Mouse (Mus musculus) CD4-positive helper T cell, adult 2 months (primary cell): ENCODE data around the gene Micall1.

Source experiments
- DNase-seq: peaks from one replicate; pipeline ENCODE4 v3.0.0-alpha.2; 2012; ENCODE audit warnings: low read depth, missing footprints, low spot score

Micall1 gene

DNA sequence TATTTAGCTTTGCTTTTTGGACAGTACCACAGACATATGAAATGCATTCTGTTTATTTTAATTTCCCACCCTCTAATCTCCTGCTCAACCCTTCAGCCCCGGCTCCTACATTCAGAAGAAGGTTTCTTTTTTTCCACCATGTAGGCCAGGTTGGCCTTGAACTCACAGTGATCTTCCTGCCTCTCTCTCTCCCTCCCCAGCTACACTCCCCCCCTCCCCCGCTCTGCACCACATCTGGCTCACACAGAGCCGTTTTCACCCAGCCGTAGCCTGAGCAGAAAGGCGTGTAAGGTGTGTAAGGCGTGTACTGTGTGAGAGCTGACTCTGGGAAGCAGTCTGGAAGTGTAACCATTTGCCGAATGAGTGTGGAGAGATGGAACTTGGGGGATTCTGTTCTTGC is 20.6 kb downstream of the Micall1 start:
- DNase-seq = no peak

DNA sequence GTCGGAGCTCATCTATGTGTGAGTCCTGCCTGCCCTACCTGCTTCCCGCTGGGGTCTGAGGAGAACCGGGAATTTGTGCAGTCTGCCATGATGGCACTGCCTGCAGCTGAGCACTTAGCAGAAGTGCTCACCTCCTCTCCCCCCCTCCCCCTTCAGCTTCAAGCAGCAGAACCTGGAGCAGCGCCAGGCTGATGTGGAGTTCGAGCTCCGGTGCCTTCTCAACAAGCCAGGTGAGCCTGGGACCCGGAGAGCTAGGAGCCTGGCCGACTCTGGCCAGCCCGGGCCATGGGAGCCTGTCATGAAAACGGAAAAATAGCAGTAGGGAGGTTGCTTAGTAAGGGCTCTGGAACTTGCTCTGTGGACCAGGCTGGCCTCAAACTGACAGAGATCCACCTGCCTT is 22.1 kb downstream of the Micall1 start:
- DNase-seq = no peak

DNA sequence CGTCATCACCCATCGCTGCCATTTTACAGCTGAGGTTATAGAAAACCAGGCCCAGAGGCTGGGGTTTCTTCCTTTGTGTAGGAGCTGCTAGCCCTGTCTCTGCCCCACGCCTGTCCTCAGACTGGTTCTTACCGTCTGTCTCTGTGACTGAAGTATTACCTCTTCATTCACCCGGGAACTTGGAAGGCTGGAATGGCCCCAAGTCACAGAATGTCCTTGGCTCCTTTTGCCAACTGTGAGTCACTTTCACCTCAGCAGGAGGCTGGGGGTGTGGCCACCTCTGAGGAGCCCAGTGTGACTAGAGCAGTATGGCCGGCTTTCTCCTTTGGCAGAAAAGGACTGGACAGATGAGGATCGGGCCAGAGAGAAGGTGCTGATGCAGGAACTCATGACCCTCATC is 22.7 kb downstream of the Micall1 start:
- DNase-seq = no peak

DNA sequence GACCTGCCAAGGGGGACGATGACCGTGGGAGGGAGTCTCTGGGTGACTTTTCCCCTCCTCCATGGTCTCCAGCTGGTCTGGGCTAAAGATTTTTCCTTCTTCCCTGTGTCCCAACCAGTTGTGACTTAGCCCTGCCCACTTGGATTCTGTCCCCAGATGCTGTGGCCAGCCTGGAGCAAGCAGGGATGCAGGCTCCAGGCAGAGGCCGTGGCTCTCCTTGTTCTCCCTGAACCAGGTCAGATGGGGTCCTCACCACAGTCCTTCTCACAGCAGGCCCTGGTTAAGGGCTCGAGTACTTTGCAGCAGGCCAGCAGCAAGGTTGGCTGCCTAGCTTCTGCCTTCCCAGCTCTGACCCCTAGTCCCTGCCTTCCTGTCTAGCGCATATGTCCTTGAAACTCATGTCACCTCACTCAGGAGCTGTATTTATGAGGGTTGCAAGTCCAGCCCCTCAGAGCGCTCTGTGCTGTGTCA is 24.5 kb downstream of the Micall1 start:
- DNase-seq = no peak

DNA sequence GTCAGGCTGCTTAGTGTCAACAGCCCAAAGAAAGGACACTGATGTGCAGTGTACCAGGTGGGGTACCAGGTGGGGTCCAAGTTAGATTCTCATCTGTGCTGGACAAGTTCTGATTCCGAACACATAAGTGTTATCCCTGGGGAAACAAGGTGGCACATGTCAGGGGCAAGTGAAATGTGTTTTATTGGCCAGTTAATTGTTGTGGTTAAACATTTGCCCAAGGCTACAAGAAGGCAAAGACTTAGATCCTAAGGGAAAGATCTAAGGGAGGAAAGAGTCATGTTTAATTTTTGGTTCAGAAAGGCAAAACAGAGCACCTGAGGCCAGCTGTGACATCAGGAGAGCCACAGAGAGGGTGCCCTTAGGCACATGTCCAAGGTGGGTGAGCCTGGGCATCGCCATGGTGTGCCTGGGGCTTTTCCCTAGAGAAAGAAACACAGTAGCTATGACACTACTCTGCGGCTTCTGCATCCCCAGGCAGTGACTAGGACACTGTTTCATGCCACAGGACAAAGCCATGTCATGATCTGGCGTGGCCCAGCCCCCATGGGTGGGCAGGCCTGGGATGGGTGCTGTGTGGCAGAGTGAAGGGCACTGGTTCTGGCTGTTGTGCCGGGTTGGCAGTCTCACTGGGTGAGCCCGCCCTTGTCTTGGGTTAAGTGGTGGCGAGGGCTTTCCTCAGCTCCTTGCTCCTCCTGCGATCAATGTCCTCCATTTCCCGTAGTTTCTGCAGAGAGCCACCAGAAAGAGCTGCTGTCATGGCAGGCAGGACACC is 26.0 kb downstream of the Micall1 start:
- DNase-seq = no peak

DNA sequence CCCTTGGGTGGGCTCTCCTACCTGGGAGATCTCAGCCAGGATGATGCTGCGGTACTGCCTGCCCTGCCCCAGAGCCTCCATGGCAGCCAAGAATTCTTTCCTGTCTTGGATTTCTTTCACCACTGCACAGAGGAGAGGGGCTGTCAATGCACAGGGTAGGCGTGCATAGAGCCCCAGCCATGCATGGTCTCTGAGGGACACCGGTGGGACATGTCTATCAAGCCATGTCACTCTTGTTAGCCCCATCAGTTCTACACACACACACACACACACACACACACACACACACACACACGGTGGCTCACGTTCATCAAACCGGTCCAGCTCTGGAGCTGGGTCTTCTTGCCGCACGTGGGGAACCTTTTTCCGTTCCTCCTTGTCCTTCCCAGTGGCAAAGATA is 26.6 kb downstream of the Micall1 start:
- DNase-seq = no peak

DNA sequence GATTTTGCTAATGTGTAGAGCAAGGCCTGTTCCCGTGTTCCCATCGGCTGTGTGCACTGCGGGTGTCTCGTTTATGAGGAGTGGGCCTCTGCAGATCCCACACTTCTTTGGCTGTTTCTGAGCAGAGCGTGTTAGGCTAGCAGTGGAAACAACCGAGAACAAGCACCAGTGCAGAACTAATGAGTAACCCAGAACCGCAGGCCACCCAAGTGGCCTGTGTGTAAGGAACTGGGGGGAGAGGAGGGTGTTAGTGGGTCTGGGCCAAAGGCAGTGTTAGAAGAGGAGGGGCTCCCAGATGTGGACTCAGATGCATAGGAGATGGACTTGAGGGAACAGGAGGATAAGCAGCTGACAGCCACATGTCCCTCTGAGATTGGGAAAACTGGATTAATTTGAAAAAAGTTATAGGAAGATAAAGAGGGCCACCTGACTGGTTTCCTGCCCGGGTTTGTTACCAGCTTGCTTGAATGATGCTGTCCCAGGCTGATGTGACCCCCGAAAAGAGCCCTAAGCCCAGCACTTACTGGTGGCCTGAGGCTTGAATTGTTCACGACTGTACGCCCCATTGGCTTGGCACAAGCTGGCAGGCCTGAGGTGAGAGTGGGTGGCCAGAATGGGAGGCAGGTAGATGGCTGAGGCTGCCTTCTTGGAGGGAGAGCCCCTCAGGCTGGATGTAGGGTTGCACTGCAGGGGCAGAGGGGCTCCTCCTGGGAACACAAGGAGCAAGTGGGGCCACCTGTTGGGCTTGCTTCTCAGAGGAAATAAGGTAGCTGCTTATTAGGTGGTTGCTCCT is 27.3 kb downstream of the Micall1 start:
- DNase-seq = no peak

DNA sequence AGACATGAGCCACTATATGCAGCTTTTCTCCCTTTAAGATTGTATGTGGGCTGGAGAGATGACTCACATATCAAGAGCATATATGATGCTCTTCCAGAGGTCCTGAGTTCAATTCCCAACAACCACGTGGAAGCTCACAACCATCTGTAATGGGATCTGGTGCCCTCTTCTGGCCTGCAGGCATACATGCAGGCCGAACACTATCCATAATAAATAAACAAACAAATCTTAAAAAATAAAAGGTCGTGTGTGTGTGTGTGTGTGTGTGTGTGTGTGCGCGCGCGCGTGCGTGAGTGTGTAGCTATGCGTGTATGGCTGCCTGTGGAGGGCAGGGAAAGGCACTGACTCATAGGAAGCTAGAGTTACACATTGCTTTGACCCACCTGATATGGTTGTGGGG is 30.9 kb downstream of the Micall1 start:
- peak; percentile 71 for DNase-seq

DNA sequence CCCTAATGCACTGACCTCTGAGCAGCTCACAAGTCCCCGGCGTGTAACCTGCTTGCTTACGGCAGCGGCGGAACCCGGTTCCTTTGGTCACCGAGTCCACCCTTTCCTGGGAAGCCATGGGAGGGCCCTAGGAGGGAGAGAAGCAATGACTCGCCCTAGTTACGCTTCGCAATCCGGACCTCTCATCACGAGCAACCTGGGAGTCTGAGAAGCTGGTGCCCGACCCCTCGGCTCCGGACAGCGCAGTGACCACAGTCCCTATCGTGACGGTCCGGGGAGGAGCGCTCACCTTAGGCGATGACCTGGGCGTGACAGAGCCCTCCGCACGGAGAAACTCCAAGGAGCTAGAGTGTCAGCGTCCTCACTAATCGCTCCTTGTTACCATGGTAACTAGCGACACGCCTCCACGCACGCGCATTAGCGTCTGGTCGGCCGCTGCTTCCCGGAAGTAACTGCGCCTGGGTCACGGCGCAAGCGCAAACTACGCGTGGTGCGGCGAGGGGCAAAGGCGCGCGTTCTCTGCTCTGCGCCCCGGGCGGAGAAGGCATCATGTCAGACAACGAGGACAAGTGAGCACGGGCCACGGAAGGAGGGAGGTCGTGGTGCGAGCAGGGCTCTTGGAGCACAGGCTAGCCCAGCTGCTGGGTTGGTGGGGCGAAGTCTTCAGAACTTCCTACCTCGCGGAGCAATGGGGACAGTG is 32.3 kb downstream of the Micall1 start, which contains the start of the genes Polr2f and 1700088E04Rik:
Gene Polr2f, plus strand, starts transcription at position 144 of the 700 bp plus-strand sequence.
Gene 1700088E04Rik, minus strand, starts transcription at position 388 of the 700 bp plus-strand sequence.
- DNase-seq = peak; percentile 94

DNA sequence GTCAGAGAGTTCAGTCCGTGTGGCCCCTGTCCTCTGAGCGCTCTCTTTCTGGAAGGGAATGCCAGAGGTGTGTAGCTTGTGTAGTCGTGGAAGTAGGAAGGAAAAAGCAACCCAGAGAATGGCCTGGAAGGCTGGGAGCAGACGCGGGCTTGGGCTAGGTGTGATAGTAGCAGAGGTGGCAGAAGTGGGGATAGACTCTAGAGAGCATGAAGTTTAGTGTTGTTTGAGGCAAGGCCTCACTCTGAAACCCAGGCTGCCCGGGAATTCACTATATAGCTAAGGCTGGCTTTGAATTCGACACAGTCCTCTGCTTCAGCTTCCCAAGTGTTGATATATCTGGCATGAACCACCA is 32.8 kb downstream of the Micall1 start:
- DNase-seq = no peak

DNA sequence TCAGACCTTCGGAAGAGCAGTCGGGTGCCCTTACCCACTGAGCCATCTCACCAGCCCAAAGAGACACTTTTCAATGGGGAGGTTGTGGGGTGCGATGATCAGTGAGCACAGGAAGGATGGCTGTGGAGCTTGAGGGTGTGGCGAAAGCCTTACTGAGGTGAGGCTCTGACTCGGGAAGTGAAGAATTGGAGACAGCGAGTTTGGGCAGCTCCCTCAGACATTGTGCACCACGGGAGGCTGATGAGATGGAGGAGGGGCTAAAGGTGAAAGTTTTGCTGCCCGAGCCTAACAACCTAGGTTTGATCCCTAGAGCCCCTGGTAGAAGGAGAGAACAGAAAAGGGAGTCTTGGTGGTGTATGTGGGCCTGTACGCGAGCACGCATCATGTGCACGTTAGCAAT is 34.6 kb downstream of the Micall1 start:
- DNase-seq = no peak

DNA sequence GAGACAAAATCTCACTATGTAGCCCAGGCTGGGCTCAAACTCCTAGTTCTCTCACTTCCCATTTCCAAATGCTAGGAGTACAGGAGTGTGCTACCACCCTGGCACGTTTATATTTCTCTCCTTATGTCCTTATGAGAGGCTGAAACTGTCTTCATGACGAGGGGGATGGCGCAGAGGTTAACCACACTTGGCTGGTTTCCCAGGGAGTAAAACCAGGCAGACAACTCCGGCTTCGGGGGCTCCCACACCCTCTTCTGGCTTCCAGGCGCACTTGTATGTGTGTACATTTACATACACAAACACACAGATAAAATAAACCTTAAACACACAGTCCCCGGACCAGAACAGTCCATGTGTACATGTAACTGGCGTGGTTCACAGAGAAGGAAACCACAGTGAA is 35.3 kb downstream of the Micall1 start:
- DNase-seq = no peak

DNA sequence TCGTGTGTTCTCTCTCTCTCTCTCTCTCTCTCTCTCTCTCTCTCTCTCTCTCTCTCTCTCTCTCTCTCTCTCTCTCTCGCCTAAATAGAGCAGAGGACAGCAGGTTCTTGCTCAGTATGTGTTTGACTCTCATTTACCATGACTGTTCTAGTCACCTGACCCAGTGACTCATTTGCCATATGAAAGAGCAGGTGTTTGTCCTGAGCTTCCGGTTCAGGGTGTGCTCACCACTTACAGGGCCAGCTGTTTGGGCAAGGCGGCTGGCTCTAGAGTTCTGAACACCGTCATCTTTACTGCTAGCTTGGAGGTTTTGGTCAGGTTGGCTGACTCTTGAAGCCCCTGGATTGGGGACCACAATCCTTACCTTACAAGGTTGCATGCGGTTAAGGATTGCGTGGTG is 36.8 kb downstream of the Micall1 start:
- no peak for DNase-seq

DNA sequence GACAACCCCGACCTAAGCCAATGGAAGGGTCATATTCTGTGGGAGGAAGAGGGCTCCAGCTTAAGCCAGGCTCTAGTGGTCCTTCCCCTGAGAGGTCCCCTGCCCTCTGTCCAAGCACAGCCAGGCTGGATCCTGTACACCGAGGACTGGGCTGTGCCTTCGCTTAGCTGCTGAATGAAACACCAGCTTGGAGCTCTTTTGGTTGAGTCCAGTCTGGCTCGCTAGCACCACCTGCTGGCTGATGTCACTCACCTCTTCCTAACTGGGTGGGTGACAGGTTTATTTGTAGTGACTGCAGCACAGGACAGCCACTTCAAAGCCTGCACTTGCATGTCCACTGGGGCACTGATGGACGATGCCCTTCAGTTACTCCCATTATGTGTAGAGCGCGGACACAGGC is 39.8 kb downstream of the Micall1 start:
- peak; percentile 74 for DNase-seq

DNA sequence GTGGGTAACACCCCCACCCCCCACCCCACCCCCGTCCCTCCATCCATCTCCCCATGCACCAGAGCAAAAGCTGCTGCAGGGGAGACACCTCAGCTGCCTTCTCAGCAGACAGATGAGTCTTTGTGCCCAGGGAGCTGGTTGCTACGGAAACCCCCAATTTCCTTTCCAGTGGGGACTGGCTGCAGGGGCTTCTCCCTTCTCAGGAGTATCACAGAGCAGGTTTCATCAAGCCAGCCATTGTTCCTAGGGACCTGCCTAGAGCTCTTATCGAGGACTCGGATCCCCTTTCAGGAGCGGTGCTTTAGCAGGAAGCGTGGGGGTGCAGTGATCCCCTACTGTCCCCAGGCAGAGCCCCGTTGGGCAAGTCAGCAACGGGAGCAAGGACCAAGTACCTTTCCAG is 43.2 kb downstream of the Micall1 start:
- no peak for DNase-seq

DNA sequence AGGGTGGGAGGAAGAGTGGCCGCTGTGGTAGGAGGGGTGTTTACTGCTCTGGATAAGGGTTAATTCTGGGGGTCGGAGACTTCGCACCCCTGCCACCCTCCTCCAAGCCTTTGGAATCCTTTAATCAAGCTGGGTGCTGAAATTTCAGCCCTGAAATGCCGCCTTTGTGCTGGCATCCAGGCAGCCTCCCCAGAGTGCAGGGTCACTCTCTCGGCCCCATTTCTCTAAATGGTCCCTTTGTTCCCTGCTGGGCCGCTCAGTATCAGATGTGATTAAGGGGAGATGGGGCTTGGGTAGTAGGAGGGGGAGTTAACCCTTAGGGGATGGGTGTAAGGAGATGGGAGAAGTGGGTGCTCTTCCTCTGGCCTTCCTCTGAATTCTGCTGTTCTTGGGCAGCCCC is 44.0 kb downstream of the Micall1 start:
- no peak for DNase-seq

DNA sequence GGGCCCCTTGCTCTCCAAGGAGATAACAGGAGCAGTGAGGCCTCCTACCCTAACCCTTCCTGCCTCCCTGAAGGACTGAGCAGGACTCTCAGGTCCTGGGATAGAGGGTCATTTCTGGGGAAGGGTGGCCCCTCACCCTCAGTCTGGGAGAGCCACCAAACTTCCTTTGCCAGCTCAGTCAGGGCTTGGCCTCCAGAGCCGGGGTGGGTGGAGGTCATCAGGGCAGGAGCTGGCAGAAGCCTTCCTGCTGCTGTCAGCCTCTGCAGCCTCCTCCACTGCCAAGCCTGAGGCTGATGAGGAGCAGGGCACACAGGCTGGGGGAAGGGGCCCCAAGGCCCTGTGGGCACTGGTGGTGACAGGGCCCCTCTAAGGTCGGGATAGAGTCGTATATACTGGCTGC is 46.9 kb downstream of the Micall1 start:
- no peak for DNase-seq

DNA sequence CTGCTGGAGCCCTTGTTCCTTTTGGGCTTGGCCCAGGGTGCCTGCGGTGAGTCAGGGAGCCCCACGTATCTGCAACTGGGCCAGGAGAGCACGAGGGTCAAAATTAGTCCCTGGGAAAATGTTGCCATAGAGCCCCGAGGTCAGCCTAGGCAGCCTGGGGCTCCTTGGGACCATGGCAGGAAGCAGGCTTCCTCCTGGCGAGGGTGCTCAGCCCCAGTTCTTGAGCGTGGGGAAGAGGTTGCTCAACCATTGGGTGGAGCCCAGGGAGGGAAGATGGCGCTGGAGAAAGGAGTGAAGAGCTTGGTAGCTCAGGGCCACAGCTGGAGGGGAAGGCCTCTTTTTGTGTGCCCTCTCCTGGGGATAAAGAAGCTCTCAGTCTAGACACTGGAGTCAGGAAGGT is 53.6 kb downstream of the Micall1 start:
- DNase-seq = no peak

DNA sequence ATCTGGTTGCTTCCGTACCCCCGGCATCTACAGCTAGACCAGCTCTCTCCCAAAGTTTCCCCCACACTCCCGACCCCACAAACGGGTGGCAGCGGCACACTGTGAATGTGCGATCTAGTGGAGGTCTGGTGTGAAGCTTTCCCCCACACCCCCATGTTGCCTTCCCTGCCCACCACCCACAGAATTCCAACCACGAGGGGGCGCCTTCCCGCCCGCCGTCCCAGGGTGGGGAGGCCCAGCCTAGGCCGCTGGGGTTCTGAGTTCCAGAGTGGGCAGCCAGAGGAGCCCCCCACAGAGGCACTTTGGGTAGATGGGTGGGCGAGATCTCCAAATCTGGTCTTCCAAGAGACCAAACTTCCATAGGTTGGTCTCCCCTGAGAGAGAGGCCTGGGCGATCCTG is 54.1 kb downstream of the Micall1 start:
- no peak for DNase-seq

DNA sequence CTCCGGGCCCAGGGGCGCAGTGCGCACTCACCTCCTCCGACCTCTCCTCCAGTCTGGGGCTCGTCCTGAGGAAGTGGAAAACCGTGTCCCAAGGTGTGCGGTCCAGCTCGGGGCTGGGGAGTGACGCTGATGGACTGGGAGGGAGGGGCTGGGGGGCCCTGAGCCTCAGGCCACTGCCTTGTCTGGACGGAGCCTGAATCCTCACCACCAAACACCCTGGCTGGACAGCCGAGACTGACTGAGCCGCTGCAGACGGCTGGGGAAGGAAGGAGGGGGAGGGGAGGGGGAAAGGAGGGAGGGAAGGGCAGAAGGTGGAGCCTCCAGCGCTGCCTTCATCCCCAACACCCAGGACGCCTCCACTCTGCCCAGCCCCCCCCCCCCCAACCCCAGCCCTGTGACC is 55.6 kb downstream of the Micall1 start:
- DNase-seq = no peak

DNA sequence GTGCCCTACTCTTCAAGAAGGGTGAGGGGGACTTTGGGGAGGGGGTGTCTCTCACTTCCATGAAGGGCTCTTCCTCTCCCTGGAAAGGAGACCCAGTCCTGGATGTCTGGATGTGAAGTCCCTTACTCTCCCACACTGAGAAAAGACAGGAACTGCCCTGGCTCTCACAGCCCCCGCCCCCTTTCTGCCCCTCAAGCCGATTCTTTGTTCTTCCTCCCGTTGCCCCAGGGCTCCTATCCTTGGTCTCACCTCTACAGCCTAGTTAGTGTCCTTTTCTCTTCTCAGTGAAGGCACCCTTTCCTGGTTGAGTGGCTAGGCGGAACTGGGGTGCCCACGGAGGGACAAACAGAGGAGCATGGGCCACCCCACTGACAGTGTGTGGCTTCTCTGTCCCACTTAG is 56.4 kb downstream of the Micall1 start, which contains the start of gene Sox10:
Gene Sox10, minus strand, starts transcription at position 101 of the 400 bp plus-strand sequence.
- DNase-seq = no peak

DNA sequence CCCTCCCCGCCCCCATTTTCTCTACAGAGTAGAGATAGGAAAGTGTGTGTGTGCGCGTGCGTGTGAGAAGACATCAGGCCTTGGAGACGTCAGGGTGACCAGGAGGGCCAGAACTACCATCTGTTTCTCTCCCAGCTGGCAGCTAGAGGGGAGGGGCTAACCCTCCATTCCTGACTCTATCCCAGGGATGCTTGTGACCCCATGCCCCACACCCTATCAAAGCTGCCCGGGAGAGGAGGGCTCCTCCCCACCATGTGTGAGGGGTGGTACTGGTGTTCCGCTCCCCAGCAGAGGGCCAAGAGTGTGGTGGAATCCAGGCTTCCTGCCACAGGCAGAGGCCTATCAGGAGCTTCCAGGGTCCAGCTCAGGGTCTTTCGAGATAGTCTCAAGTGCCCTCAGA is 58.0 kb downstream of the Micall1 start:
- DNase-seq = no peak
